Mouse (Mus musculus): Measurements from ENCODE around the gene Dhrs3.

The Dhrs3 gene

GRCm38 (mm10) chr4:144892133-144892936 is at the start of gene Dhrs3:
Dhrs3 (plus strand) TSS chr4:144892827.
- CTCF ChIA-PET = interaction anchor here (0.6 to 0.7 kb wide), 4 partner anchors 78 to 167 kb away, joined by 3 to 6 read pairs (median 4); no protein-coding TSS in a partner anchor

- CTCF ChIA-PET = no interaction called here
Measured at GRCm38 (mm10) chr4:144861756-144862505, 30.7 kb upstream of the Dhrs3 start.

- CTCF ChIA-PET = no interaction called here
Measured at GRCm38 (mm10) chr4:144867926-144868325, 24.7 kb upstream of the Dhrs3 start.

GRCm38 (mm10) chr4:144868584-144868983 is 24.0 kb upstream of the Dhrs3 start:
- CTCF ChIA-PET = no interaction called here

- CTCF ChIA-PET = interaction anchor here (0.7 kb wide), 1 partner anchor 468 kb away, joined by 3 read pairs; no protein-coding TSS in a partner anchor
Measured at GRCm38 (mm10) chr4:144872905-144873304, 19.7 kb upstream of the Dhrs3 start.

- CTCF ChIA-PET = no interaction called here
Measured at GRCm38 (mm10) chr4:144875576-144876093, 17.0 kb upstream of the Dhrs3 start.

- CTCF ChIA-PET = no interaction called here
Measured at GRCm38 (mm10) chr4:144879549-144879948, 13.1 kb upstream of the Dhrs3 start.

- CTCF ChIA-PET = no interaction called here
Measured at GRCm38 (mm10) chr4:144881376-144881775, 11.3 kb upstream of the Dhrs3 start.

GRCm38 (mm10) chr4:144882881-144883331 is 9.7 kb upstream of the Dhrs3 start:
- CTCF ChIA-PET = no interaction called here

- CTCF ChIA-PET = no interaction called here
Measured at GRCm38 (mm10) chr4:144886460-144886859, 6.2 kb upstream of the Dhrs3 start.

GRCm38 (mm10) chr4:144888750-144889149 is 3.9 kb upstream of the Dhrs3 start:
- CTCF ChIA-PET = no interaction called here

- CTCF ChIA-PET = no interaction called here
Measured at GRCm38 (mm10) chr4:144889505-144890301, 2.9 kb upstream of the Dhrs3 start.

GRCm38 (mm10) chr4:144890690-144891120 is 1.9 kb upstream of the Dhrs3 start:
- CTCF ChIA-PET = no interaction called here

GRCm38 (mm10) chr4:144891121-144891711 is 1.4 kb upstream of the Dhrs3 start:
- CTCF ChIA-PET = no interaction called here

- CTCF ChIA-PET = no interaction called here
Measured at GRCm38 (mm10) chr4:144891743-144892132, 889 bp upstream of the Dhrs3 start.

- CTCF ChIA-PET = interaction anchor here (0.6 to 0.7 kb wide), 4 partner anchors 78 to 166 kb away, joined by 3 to 6 read pairs (median 4); no protein-coding TSS in a partner anchor
Measured at GRCm38 (mm10) chr4:144892937-144893272, 278 bp downstream of the Dhrs3 start.

GRCm38 (mm10) chr4:144893561-144894486 is 1.2 kb downstream of the Dhrs3 start:
- CTCF ChIA-PET = no interaction called here

- CTCF ChIA-PET = interaction anchor here (0.8 kb wide), 1 partner anchor 81 kb away, joined by 4 read pairs; no protein-coding TSS in a partner anchor
Measured at GRCm38 (mm10) chr4:144894487-144895210, 2.0 kb downstream of the Dhrs3 start.

GRCm38 (mm10) chr4:144895211-144895590 is 2.6 kb downstream of the Dhrs3 start:
- CTCF ChIA-PET = interaction anchor here (0.8 kb wide), 1 partner anchor 81 kb away, joined by 4 read pairs; no protein-coding TSS in a partner anchor
